Mouse (Mus musculus): ENCODE results near the gene Caskin1.
A peak's percentile ranks its signal among the peaks of the same experiment; 100 is the strongest.

DNA sequence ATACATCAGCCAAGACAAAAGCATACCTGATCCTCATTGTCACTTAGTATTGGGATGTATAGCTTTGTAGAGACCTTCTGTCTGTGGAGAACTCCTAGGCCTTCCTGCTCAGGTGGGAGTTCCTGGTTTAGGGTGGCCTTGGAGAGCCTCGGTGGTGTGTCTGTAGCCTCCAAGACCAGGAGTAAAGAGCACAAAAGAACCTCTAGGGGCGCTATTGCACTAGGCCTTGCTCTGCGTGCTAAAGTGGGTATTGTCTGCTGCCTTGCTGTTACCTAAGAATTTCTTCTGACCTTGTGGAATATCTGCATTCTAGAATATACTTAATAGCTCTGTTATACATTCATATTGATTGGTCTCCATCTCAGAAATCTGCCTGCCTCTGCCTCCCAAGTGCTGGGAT lies 52.0 kb downstream of the Caskin1 start:
- TF ChIP-seq CTCF (IDR thresholded peaks at IDR 0.05; ENCODE audit: low read depth, low read length) (peak; percentile 52), POLR2A (IDR thresholded peaks at IDR 0.05; ENCODE audit: borderline replicate concordance, low read depth, low read length) (no peak)

All from bone marrow macrophage, adult 2 months (primary cell).